Mouse (Mus musculus) ES-CJ7 (cell line): ENCODE measurements around the gene Ptprg.

Experiments
- DNase-seq: peaks from one replicate; pipeline ENCODE4 v3.0.0; 2011; ENCODE audit warnings: low read depth, low spot score

Gene Ptprg

DNA sequence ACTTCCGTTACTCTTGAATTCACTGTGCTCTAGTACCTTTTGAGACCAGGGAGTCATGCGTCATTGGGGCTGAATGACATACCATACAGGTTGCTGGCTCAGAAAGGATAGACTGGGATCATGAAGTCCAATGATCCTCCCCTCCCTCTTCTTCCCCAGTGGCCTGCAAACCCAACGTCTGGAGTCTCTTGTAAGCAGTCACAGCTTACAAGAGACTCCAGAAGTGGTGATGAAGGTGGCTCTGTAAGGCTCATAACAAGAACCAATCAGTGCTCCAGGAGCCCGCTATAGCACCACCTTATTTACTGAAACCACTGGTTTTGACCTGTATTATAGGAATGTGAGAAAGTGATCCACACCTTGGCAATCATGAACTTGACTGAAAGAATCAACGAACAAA lies 408.8 kb downstream of the Ptprg start:
- no peak for DNase-seq

- DNase-seq: peak; percentile 46
Observed at GRCm38 (mm10) chr14:11962561-11962960, 409.2 kb downstream of the Ptprg start.

DNA sequence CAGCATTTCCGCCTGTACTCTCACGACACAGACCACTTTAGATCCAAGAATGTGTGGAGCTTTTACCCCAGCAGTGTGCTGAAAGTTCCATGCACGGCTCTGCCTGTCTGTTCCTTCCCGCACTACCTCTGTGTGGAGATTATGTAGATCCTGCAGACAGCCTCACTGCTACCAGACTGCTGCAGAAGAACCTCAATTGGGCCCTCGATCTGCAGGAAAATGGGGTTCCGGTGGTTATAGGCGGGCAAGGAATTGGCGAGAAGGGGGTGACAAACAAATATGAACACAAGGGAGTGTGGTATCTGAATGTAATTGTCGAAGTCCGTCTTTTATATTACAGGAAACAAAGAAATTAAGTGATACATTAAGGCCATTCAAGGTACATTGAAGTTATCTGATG lies 410.5 kb downstream of the Ptprg start:
- peak; percentile 20 for DNase-seq

GRCm38 (mm10) chr14:11964326-11964725 lies 411.0 kb downstream of the Ptprg start:
- peak; percentile 68 for DNase-seq

GRCm38 (mm10) chr14:11965878-11966277 lies 412.5 kb downstream of the Ptprg start:
- peak; percentile 59 for DNase-seq

- no peak for DNase-seq
Observed at GRCm38 (mm10) chr14:11981764-11982163, 428.4 kb downstream of the Ptprg start.

- DNase-seq: no peak
Observed at GRCm38 (mm10) chr14:11983031-11983430, 429.7 kb downstream of the Ptprg start.

DNA sequence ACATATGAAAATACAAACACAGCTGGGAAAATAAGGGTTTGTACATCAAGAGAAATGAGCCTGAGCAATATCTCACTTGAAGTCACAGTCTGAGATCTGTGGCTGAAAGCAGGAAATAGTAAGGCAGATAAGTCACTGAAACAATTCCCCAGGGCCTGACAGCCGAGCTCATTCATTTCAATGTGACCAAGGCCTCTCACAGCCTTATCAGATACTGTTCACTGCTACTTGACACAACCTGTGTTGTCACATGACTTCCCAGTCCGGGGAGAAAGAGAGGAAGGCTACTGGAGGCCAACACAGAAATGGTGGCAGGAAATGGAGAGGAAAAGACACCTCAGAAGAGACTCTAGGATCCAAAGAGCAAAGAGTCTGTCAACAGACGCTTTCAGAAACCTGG lies 430.8 kb downstream of the Ptprg start:
- no peak for DNase-seq

DNA sequence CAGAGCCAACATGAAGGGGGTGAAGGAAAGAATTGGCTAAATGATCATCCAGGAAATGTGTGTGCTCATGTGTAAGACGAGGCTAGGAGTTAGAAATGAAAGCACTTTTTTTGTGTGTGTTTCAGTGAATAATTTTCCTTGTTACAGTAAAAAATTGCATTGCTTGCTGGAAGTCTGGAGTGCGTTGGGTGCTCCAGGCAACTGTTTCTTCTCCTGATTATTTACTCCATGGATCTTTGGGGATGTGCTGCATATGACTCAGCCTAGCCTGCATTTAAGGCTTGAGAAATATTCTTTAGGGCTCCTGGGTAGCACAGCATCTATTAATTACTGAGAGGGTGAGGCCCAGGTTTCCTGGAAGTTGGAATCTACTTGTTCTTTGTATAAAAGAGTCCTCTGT lies 435.6 kb downstream of the Ptprg start:
- no peak for DNase-seq

DNA sequence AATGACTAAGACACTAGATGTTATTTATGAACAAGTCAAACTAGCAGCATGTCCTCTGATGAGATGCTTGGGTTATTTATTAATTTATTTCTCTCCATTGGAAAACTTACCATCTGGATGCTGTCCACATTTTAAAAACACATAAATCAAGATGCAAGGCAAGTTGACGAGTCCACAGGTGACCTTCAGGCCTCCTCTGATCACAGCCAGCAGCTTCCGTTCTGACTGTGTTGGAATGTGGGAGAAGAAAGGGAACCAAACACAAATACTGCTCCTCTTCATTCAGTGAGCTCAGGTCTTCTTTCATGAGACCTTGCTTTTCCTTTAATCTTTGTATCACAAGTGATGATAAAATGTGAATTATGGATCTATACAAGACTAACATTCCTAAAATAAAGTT lies 437.8 kb downstream of the Ptprg start:
- DNase-seq: no peak

- DNase-seq: no peak
Observed at GRCm38 (mm10) chr14:11992111-11992510, 438.8 kb downstream of the Ptprg start.

DNA sequence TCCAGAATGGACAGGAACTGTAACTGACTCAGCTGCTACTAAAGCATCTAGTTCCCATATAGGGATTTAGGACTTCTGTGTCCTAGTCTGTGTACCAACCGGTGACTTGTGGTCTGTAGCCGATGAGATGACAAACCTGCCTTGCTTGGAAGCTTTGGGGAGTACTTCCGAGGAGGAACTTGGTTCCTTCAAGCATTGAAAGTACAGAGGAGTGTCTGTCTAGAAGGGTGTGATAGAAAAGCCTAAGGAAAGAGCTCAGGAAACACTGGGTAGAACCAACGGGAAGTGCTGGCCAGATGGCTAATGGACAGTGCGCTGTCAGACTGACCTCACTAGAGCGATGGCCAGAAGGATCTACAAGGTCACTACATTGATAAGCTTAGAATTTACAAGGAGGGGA lies 439.2 kb downstream of the Ptprg start:
- DNase-seq: no peak

- DNase-seq: no peak
Observed at GRCm38 (mm10) chr14:11997555-11997954, 444.2 kb downstream of the Ptprg start.

GRCm38 (mm10) chr14:11998464-11998863 lies 445.1 kb downstream of the Ptprg start:
- no peak for DNase-seq

- no peak for DNase-seq
Observed at GRCm38 (mm10) chr14:12004061-12004460, 450.7 kb downstream of the Ptprg start.

DNA sequence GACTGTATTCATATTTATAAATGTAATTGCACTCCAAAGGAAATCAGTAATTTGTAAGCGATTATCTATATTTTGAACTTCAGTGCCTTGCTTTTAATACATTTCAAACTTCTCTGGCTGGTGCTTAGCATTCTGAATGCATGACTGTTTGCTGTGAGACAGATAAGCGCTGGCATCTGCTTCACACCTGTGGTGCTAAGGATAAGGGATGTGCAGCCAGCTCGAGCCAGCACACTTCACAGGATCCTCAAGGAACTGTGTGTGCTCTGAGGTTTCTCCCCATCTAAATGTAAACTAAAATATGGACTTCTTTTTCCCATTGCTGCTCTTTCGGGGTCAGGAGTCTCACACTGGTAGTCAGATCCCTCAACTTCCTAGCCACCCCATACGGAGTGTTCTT lies 458.4 kb downstream of the Ptprg start:
- no peak for DNase-seq

DNA sequence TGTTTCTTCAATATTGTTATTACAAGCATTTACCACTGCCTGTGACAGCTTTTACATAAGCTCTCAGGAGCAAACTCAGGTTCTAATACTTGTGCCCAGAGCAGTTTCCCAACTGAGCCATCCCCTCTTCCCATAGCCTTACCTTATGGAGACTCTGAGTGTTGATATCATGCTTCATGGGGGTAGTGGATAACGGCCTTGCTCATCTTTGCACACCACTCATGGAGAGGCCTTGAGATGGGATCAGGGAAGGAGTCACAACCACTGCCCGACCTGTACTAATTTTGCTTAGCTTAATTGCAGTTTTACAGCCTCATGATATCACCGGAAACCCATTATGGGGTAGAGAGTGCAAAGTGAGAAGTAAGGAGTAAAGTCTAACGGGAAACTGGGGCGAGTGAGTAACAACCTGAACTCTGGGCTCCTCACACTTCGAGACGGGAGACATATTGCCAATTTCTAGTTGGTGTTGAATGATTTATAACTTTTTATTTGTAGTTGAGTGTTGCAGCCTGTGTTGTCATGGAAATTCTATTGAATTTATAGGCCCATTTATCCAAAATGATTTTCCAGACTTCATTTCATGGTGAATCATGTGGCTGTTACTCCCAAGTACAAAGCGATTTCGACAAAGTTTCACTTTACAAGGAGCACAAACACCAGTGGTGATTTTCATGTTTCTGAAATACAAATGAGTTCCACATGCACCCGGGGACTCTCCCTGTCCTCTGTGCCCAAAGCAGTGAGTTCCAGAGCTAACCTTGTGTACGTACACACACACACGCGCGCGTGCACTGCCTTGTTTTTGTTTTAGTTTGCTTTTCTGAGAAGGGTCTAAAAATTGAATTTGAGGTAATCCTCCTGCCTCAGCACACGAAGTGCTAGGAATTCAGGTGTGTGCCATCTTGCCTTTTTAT lies 472.7 kb downstream of the Ptprg start:
- no peak for DNase-seq

- DNase-seq: no peak
Observed at GRCm38 (mm10) chr14:12027247-12027646, 473.9 kb downstream of the Ptprg start.

- peak; percentile 11 for DNase-seq
Observed at GRCm38 (mm10) chr14:12029926-12030325, 476.6 kb downstream of the Ptprg start.

GRCm38 (mm10) chr14:12036530-12037283 lies 483.4 kb downstream of the Ptprg start:
- DNase-seq: no peak

GRCm38 (mm10) chr14:12039743-12040142 lies 486.4 kb downstream of the Ptprg start:
- no peak for DNase-seq

DNA sequence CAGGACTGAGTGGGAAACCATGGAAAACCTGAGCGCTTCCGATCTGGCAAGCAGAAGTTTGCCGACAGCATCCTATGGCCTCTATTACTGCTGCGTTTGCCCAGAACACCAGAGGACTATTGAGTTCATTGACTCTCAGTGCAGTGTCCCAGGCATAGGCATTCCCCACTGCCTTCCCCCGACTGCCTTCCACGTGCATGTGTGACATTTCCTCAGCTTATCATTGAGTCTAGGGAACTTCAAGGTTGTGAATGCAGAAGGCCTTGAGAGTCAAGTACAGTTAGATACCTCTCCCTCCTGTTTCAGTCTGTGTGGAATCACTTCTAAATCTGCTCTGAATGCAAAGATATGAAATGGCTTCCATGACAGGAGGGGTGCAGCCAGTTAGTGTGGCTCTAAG lies 488.2 kb downstream of the Ptprg start:
- DNase-seq: no peak
